Mouse (Mus musculus) cerebellum, adult 9-10 months (tissue): ENCODE results near the gene Fbxo2.
"Not testable (repeated sequence)": the region's sequence is repeated elsewhere in the genome, so short reads cannot be mapped to it uniquely, and the experiment has no call there.

Experiments
- DNase-seq: peaks from one replicate; pipeline ENCODE4 v3.0.0; 2022

Fbxo2 gene

DNA sequence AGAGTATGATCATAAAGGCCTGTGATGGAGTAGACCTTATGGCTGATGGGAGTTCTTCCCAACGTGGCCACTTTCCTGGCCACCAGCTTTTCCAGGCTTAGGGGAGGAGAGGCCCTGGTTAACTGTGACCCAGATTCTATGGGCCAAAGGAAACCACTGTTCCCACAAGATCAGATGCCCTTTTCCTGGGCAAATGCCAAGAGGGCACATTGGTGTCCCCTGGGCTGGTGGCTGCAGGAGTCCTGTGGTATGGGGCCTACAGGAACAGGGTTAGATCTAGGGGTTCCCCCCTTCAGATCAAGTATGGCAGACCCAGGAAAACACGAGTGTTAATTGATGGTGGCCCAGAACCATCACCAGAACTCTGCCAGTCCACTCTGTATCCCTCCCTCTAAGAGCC, 12.7 kb upstream of the Fbxo2 start:
- DNase-seq, result peak; percentile 36

DNA sequence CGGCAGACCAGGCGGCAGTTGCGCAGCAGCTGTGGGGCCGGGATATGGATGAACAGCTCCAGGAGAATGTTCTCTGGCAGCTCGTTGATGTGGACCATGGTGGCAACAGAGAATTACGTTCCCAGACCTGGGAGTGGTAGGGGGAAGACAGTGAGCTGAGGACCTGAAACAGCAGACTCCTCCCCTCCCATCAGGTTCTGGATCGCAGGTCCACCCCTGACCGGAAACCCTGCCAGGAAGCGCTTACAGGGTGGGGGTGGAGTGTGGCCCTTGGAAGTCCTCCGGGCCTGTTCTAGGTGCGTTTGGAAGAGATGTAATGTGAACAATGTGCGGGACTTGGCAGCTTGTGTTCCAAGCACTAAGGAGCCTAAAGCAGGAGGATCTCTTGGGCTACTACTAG, 10.9 kb upstream of the Fbxo2 start:
- DNase-seq, result peak; percentile 43

DNA sequence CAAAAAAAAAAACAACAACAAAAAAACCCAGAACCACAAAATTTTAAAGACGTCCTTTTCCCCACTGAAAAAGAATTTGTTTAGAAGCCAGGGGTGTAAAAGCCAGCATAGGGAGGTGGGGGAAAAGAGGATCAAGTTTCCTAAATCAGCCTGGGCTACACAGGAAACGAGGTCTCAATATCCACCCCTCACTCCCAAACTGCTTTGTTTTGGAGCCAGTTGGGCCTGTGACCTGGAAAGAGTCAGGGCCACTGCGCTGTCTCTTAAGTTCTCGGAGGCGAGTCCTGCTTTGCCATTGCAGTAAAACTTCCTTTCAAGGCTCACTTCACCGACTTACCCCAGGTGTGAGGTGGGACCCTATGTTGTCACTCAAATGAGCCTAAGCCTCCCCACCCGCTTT, 10.2 kb upstream of the Fbxo2 start:
- DNase-seq, result no peak

DNA sequence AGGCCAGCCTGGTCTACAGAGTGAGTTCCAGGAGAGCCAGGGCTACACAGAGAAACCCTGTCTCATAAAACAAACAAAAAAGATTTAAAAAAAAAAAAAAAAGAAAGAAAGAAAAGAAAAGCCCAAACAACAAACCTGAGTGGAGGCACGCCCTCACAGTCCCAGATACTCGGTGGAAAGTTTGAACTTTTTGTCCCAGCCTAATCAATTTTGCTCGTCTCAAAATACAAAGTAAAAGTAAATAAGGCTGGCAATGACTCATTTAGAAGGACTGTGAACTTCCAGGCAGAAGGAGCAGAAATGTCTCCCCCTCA, 9.5 kb upstream of the Fbxo2 start:
- peak; percentile 34 for DNase-seq

DNA sequence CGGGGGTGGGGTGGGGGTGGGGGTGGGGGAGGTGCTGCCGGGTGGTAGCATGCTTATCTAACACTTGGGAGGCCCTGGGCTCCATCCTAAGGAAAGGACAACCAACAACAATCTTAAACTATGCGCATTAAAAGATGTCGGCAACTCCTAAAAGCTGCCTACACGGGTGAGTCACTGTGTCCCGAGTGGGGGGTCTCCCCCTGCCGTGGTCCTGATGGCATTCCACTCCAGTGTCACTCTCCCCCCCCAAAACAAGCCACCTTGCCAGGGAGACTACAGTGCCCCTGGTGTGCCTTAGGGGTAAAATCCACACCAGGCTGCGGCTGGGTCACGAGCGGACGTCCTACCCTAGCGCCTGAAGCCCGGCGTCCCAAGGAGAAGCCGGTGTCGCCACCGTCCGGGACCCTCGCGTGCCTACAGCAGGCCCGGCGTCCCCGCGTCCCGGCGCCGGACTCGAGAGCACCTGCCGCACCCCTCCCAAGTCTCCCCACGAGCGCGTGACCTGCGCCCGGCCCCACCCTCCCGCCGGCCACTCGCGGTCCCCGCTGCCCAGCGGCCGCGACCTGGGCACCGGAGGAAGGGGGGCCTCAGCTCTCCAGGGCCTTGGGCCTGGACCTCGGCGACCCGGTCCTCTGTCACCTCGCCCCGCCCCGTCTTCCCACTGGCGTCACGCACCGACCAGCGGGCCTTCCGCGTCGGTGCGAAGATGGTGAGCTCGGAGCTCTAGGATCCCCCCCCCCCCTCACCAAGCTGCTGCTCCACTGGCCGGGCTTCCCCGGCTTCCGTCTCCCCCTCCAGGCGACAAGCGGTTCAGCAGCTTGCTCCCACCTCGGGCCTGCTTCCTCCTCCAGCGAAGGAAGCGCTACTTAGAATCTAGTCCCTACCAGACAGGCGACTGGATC, 8.9 kb upstream of the Fbxo2 start, which contains the start of gene Fbxo6:
Gene Fbxo6 (minus strand): TSS at position 874 of the 902 bp plus-strand sequence.
- DNase-seq, result peak; percentile 86

GRCm38 (mm10) chr4:148152547-148152946, 7.9 kb upstream of the Fbxo2 start:
- peak; percentile 46 for DNase-seq

DNA sequence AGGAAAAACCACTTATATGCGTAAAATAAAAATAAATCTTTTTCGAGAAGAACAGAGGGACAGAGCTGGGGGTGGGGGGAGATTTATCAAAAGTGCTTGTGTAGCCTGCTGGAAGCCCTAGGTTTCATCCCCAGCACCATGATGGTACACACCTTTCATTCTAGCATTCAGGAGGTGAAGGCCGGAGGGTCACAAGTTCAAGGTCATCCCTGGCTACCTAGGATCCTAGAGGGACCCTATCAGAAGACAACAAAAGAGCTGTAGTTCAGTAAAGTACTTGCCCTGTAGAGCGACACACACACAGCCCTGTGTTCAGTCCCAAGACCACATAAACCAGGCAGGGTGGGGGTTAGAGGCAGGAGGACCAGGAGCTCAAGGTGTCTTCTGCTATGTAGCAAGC, 6.4 kb upstream of the Fbxo2 start:
- peak; percentile 36 for DNase-seq

- DNase-seq, result peak; percentile 72
Observed at GRCm38 (mm10) chr4:148154982-148155381, 5.4 kb upstream of the Fbxo2 start.

GRCm38 (mm10) chr4:148158436-148159348, 1.7 kb upstream of the Fbxo2 start:
- DNase-seq, result peak; percentile 76

DNA sequence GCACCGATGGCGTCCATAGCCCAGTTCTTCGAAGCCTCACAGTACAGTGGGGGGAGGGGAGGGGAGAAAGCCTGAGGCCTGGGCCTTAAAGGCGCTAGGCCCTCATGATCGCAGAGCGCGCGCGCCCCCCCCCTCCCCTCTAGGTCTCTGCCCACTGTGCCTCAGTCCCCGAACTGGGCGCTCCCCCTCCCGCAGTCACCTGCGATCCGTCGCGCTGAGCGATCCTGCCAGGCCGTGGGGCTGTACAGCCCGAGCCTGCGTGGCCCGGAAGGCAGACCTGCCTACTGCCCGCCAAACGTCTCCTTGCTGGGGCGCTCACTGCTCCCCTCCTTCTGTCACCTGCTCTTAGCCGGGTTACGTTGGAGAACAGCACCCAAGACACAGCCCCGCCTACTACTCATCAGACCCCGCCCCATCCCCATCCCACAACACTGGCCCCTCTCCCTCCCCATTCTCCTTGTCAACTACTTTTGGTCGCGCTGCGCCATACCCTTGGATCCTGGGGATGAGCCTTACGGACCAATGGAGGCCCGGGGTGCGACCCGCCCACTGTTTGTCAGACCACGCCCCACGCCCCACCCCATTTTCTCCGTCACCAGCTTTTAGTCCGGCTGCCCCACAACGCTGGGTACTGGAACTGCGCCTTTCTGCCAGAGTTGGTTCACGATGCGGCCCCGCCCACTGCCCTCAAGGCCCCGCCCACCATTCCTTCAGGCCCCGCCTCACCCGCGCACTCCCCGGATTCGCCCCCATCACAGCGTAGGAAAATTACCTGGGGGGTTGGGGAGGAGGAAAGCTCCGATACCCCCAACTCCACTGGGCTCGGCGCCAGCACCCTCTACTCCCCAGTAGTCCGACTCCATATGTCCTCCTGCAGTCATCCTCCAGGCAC, 631 bp upstream of the Fbxo2 start:
- peak; percentile 98 for DNase-seq

- DNase-seq, result peak; percentile 61
Observed at GRCm38 (mm10) chr4:148164002-148164439, 3.6 kb downstream of the Fbxo2 start.

DNA sequence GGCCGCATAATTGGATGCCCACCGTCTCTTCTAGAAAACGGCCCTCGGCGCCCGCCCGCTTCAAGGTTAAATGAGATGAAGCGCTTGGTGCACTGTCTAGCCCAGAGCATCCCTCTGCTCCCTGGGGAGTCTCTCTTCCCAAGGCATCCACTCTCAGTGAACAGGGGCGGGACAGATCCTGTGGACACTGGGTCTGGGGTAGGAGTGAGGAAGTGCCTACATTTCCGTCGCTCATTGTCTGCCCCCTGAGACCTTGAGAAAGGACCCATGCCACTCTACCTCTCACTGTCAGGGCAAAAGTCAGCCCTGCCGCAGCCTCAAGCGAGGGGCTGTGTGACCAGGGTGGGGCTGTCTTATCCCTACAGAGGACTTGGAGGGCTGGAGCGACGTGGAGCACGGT, 4.0 kb downstream of the Fbxo2 start:
- DNase-seq, result no peak

- DNase-seq, result peak; percentile 34
Observed at GRCm38 (mm10) chr4:148165551-148165950, 5.1 kb downstream of the Fbxo2 start.

GRCm38 (mm10) chr4:148166431-148166830, 6.0 kb downstream of the Fbxo2 start:
- peak; percentile 72 for DNase-seq

DNA sequence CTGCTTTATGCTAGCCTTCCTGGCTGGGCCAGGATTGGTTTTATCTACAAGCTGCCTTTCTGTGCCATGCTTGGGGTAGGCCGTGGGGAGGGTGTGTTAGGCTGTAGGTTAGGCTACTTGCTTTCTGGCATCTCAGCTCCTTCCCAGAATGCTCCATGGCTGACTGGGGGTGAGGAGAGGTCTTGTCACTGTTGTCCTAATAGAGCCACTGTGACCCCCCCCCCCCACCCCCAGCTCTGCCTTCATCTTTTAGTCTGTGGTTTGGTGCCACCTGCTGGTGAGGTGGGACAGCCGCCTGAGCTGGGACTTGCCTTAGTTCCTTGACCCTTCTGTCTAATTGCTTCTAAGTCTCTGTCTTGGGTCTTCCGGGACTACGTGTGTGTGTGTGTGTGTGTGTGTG, 6.6 kb downstream of the Fbxo2 start:
- peak; percentile 79 for DNase-seq

DNA sequence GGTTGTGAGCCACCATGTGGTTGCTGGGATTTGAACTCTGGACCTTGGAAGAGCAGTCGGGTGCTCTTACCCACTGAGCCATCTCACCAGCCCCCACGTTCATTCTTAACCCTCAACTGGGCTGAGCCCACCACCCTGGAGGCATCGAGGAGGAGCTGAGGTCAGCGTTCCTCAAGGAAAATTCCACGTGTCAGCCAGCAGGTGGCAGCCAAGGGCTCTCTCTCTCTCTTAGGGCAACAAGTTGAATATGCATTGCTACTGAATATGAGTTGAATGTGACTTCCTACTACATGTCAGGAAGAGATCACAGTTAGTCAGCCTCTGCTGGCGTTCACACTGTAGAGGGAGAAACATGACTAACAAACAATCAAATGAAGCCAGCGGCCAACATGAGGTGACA, 7.9 kb downstream of the Fbxo2 start:
- DNase-seq, result peak; percentile 62

- peak; percentile 21 for DNase-seq
Observed at GRCm38 (mm10) chr4:148169586-148169985, 9.2 kb downstream of the Fbxo2 start.

- DNase-seq, result peak; percentile 73
Observed at GRCm38 (mm10) chr4:148170842-148171241, 10.4 kb downstream of the Fbxo2 start.

DNA sequence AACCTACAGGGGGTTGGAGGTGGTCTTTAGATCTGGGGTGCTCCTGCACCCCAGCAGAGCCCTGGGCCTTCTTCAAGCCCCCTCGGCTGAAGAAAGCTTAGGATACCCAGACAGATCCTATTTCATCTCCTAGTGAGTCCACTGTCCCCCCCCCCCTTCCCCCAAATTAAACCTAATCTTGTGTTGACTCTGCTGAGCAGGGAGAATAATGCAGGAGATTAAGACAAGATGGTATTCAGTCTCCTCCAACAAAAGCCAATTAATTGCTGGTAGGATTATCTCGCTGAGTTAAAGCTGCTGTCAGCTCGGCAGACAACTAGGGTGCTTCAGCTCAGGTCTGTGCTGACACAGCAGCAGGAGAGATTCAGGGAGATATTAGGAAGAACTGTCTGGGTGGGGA, 10.8 kb downstream of the Fbxo2 start:
- no peak for DNase-seq

GRCm38 (mm10) chr4:148173811-148174494, 13.5 kb downstream of the Fbxo2 start:
- peak; percentile 72 for DNase-seq

DNA sequence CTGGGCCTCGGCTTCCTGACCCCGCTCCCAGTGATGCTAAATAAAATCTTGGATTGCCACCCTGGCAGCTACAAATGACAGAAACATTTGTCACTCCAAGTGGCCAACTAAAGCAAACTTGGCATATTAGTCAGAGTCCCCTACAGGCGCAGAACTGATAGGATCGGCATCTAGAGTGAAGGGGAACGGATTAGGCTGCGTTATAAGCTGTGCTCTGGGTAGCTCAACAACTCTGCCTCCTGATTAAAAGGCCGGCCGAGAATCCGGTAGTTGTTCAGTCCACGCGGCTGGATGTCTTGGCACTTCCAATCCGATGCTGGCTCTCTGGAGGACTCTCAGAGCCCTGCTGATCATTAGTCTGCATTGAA, 14.1 kb downstream of the Fbxo2 start:
- DNase-seq, result no peak

DNA sequence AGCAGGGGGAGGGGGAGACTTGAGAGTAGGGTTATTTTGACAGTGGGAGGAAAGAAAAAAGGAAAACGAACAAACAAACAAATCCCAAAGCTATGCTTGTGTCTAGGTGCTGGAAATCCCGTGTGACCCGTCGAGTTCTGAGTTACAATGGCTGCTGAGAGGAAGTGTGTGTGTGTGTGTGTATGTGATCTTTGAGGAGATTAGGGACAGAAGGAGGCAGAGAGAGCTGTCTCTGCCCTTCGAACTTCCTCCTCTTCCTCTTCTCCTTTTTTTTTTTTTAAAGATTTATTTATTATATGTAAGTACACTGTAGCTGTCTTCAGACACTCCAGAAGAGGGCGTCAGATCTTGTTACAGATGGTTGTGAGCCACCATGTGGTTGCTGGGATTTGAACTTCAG, 16.2 kb downstream of the Fbxo2 start:
- DNase-seq, result not testable (repeated sequence)
